Mouse (Mus musculus): Measurements from ENCODE around the gene Ankrd13a. TPM values are rescaled to one million over a fixed set of nuclear protein-coding genes. Genes with fewer than 3 reads are reported as not detected.
"Not testable (repeated sequence)": the region's sequence is repeated elsewhere in the genome, so short reads cannot be mapped to it uniquely, and the experiment has no call there.

The Ankrd13a gene
- total and polyA plus RNA-seq, 2 experiments from 2014 or later = 23.8 to 42.8 TPM

DNA sequence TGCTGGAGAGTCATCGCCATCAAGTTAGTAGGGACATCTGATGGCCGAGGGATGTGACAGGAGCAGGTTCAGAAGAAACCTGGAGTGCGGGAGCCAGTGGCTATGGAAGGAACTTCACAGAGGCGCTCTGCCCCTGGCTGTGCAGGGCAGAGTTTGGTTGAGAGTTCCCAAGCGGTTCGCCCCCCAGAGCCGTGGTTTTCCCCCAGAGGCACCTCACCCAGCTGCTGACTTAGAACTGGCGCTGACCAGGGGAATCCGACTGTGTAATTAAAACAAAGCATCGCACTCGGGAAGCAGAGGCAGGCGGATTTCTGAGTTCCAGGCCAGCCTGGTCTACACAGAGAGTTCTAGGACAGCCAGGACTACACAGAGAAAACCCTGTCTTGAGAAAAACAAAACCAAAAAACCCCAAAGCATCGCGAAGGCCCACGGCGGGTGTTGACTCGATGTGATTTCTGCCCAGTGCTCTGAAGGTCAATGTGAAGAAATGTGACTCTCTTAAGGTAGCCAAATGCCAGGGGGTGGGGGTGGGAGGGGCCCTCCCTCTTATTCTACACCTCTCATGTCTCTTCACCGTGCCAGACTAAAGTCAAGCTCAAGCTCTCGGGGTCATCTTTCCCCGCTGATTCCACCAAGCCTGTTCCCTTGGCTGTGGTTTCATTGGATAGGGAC, 77.2 kb downstream of the Ankrd13a start:
- 77% methylated on average over 20 of the region's 20 CpGs for WGBS

GRCm38 (mm10) chr5:114853364-114853763, 78.9 kb downstream of the Ankrd13a start, which contains the start of gene 4930519G04Rik:
Gene 4930519G04Rik (plus strand): TSS chr5:114853664.
- not testable (repeated sequence) for H3K4me3 ChIP-seq (ENCODE audit: low read depth, low read length); H3K9me3 ChIP-seq (replicated peaks; ENCODE audit: control insufficient read depth, low read length); H3K4me2 ChIP-seq (ENCODE audit: low read depth, low read length); DNase-seq (ENCODE audit: low spot score); H3K27ac ChIP-seq (ENCODE audit: low read depth); H3K4me1 ChIP-seq (ENCODE audit: control insufficient read depth, insufficient read depth); H3K9ac ChIP-seq (replicated peaks; ENCODE audit: low read depth, low read length); H3K36me3 ChIP-seq (replicated peaks; ENCODE audit: control insufficient read depth, insufficient read depth, low read length); H3K27me3 ChIP-seq (ENCODE audit: control insufficient read depth, insufficient read depth, low read length); ATAC-seq (ENCODE audit: insufficient read depth, low read depth)
- WGBS = 84% methylated on average over 3 of the region's 5 CpGs

More for the DNA sequence above, 77.2 kb downstream of the Ankrd13a start:
- H3K4me1 ChIP-seq (ENCODE audit: control insufficient read depth, insufficient read depth) = no peaks in the 10 kb centered on the region
- H3K4me2 ChIP-seq (ENCODE audit: low read depth, low read length) = no peak overlapping the region
- H3K9me3 ChIP-seq (replicated peaks; ENCODE audit: control insufficient read depth, low read length) = no peaks in the 10 kb centered on the region
- ATAC-seq (ENCODE audit: insufficient read depth, low read depth) (0 out of 2 replicates have a peak, but pooled peaks have one; percentile 30), DNase-seq (ENCODE audit: low spot score) (no peak)
- H3K36me3 ChIP-seq (replicated peaks; ENCODE audit: control insufficient read depth, insufficient read depth, low read length) = no peaks in the 10 kb centered on the region
- no peak overlapping the region for H3K4me3 ChIP-seq (ENCODE audit: low read depth, low read length)
- no peak overlapping the region for H3K9ac ChIP-seq (replicated peaks; ENCODE audit: low read depth, low read length)
- no peak for TF ChIP-seq CTCF (IDR thresholded peaks at IDR 0.05; ENCODE audit: low read depth)
- H3K27me3 ChIP-seq (ENCODE audit: control insufficient read depth, insufficient read depth, low read length) = no peaks in the 10 kb centered on the region
- no peak overlapping the region for H3K27ac ChIP-seq (ENCODE audit: low read depth)

Small RNA genes within 50 kb of the gene (microRNA-seq; reads per million reads assigned to microRNA genes)
- gene Mir6240 = 5.4 reads per million, percentile 22 among the genes with 10 or more reads in this experiment

Other genes starting within 250 kb of the Ankrd13a start
- gene Fam222a, start 206.7 kb upstream of the Ankrd13a start, total RNA-seq (2014; rRNA removed; ENCODE audit: low replicate concordance) = 0.97 and 5.0 TPM in 2 replicates
- gene Fam222a, start 206.7 kb upstream of the Ankrd13a start, polyA plus RNA-seq (2015; fragmentation: Nextera tagmentation; extraction: Ambion mirVana) = 0.97 and 1.3 TPM in 2 replicates
- gene Trpv4, start 116.3 kb upstream of the Ankrd13a start, total RNA-seq (2014; rRNA removed; ENCODE audit: low replicate concordance) = 2.3 and 3.4 TPM in 2 replicates
- gene Trpv4, start 116.3 kb upstream of the Ankrd13a start, polyA plus RNA-seq (2015; fragmentation: Nextera tagmentation; extraction: Ambion mirVana) = 0.87 and 0.93 TPM in 2 replicates
- 26.2 and 45.3 TPM in 2 replicates for gene Gltp, start 83.7 kb upstream of the Ankrd13a start, total RNA-seq (2014; rRNA removed; ENCODE audit: low replicate concordance)
- 32.0 TPM in 2 replicates for gene Gltp, start 83.7 kb upstream of the Ankrd13a start, polyA plus RNA-seq (2015; fragmentation: Nextera tagmentation; extraction: Ambion mirVana)
- gene Tchp, start 66.9 kb upstream of the Ankrd13a start, total RNA-seq (2014; rRNA removed; ENCODE audit: low replicate concordance) = 0.50 and 1.6 TPM in 2 replicates
- 4.4 and 5.8 TPM in 2 replicates for gene Tchp, start 66.9 kb upstream of the Ankrd13a start, polyA plus RNA-seq (2015; fragmentation: Nextera tagmentation; extraction: Ambion mirVana)
- gene Git2, start 840 bp downstream of the Ankrd13a start, total RNA-seq (2014; rRNA removed; ENCODE audit: low replicate concordance) = 37.7 and 53.3 TPM in 2 replicates
- gene Git2, start 840 bp downstream of the Ankrd13a start, polyA plus RNA-seq (2015; fragmentation: Nextera tagmentation; extraction: Ambion mirVana) = 21.1 and 21.5 TPM in 2 replicates
- 31.3 and 49.2 TPM in 2 replicates for gene 1500011B03Rik, start 48.8 kb downstream of the Ankrd13a start, total RNA-seq (2014; rRNA removed; ENCODE audit: low replicate concordance)
- 35.3 and 37.2 TPM in 2 replicates for gene 1500011B03Rik, start 48.8 kb downstream of the Ankrd13a start, polyA plus RNA-seq (2015; fragmentation: Nextera tagmentation; extraction: Ambion mirVana)
- not detected in 2 replicates for gene 4930519G04Rik, start 79.0 kb downstream of the Ankrd13a start, total RNA-seq (2014; rRNA removed; ENCODE audit: low replicate concordance)
- gene 4930519G04Rik, start 79.0 kb downstream of the Ankrd13a start, polyA plus RNA-seq (2015; fragmentation: Nextera tagmentation; extraction: Ambion mirVana) = not detected in 2 replicates
- not detected in 2 replicates for gene Gm9936, start 84.0 kb downstream of the Ankrd13a start, total RNA-seq (2014; rRNA removed; ENCODE audit: low replicate concordance)
- not detected in 2 replicates for gene Gm9936, start 84.0 kb downstream of the Ankrd13a start, polyA plus RNA-seq (2015; fragmentation: Nextera tagmentation; extraction: Ambion mirVana)
- 11.4 and 14.9 TPM in 2 replicates for gene Oasl2, start 122.3 kb downstream of the Ankrd13a start, total RNA-seq (2014; rRNA removed; ENCODE audit: low replicate concordance)
- 6.5 and 9.2 TPM in 2 replicates for gene Oasl2, start 122.3 kb downstream of the Ankrd13a start, polyA plus RNA-seq (2015; fragmentation: Nextera tagmentation; extraction: Ambion mirVana)
- gene Oasl1, start 148.6 kb downstream of the Ankrd13a start, total RNA-seq (2014; rRNA removed; ENCODE audit: low replicate concordance) = 5.6 and 9.4 TPM in 2 replicates
- gene Oasl1, start 148.6 kb downstream of the Ankrd13a start, polyA plus RNA-seq (2015; fragmentation: Nextera tagmentation; extraction: Ambion mirVana) = 0.68 and 0.69 TPM in 2 replicates
- 7.3 and 16.0 TPM in 2 replicates for gene 2210016L21Rik, start 167.5 kb downstream of the Ankrd13a start, total RNA-seq (2014; rRNA removed; ENCODE audit: low replicate concordance)
- gene 2210016L21Rik, start 167.5 kb downstream of the Ankrd13a start, polyA plus RNA-seq (2015; fragmentation: Nextera tagmentation; extraction: Ambion mirVana) = 32.2 and 32.6 TPM in 2 replicates
- not detected in 2 replicates for gene Hnf1a, start 196.4 kb downstream of the Ankrd13a start, total RNA-seq (2014; rRNA removed; ENCODE audit: low replicate concordance)
- gene Hnf1a, start 196.4 kb downstream of the Ankrd13a start, polyA plus RNA-seq (2015; fragmentation: Nextera tagmentation; extraction: Ambion mirVana) = not detected in 2 replicates
- 65.6 and 68.7 TPM in 2 replicates for gene Sppl3, start 236.5 kb downstream of the Ankrd13a start, total RNA-seq (2014; rRNA removed; ENCODE audit: low replicate concordance)
- gene Sppl3, start 236.5 kb downstream of the Ankrd13a start, polyA plus RNA-seq (2015; fragmentation: Nextera tagmentation; extraction: Ambion mirVana) = 6.8 and 7.2 TPM in 2 replicates

Data from heart, postnatal 0 days (tissue).